Mouse (Mus musculus): ENCODE results near the gene Cdk18.
A peak's percentile ranks its signal among the peaks of the same experiment; 100 is the strongest.

DNA sequence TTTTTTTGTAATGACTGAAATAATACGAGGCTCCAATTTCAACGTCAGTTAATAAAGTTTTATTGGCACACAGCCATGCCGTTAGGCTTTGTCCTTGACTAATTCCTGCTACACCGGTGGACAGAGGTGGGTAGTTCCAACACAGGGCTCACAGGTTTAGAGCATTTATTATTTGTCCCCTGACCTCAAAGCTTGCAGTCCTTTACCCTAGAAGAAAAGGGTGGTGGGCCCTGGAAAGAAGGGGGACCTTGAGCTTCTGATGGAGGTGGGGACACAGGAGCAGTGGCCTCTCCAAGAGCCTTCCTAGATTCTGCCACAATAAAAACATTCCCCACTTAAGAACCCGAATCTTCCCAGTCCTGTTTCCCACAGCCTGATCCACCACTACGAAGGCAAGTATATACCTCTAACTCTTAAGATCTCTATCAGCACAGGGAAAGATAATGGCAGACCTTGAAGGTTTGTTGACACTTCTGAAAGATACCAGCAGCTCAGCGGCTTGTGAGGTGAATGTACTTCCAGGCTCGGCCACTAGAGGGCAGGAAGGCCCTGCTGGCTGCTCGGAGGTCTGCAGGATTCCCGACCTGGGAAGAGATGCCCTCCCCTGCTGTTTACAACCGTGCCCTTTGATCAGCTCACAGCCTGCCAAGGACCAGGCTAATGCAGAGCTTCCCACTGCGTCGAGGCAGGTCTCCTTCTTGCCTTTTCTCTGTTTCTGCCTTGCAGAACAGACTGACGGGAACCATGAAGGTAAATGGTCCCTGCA, 17.7 kb upstream of the Cdk18 start:
- TF ChIP-seq MAFK (IDR thresholded peaks at IDR 0.05; ENCODE audit: insufficient read depth, low read depth, low read length) (no peak), ZC3H11A (IDR thresholded peaks at IDR 0.05; ENCODE audit: borderline replicate concordance, low read depth, low read length) (peak; percentile 79), HCFC1 (IDR thresholded peaks at IDR 0.05; ENCODE audit: borderline replicate concordance, insufficient read depth, low read length) (0 out of 2 replicates have a peak, but pooled peaks have one; percentile 47), ZNF384 (IDR thresholded peaks at IDR 0.05; ENCODE audit: low read depth, low read length) (peak; percentile 56; the same call in 1 of the 2 replicates), CHD2 (IDR thresholded peaks at IDR 0.05; ENCODE audit: low read depth, low read length) (no peak)
